In the genomic region with DNA sequence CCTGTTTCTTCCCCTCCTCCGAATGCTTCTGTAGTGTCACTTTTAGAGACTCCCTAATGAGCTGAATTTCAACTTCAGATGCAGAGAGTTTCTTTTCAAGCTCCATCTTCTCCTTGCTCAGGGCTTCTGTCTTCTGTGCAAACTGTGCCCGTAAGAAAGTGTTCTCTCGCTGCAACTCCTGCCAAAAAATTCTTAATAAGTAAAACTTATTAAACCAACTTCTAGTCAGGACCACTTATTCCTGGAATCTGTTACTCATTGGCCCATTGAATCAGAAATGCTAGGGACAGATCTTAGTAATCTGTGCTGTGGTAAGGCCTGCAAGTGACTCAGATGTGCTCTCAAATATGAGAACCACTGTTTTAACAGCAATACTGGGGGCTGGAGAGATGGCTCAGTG, we compare ENCODE assay signal across 32 mouse cellular contexts. TPM values are rescaled to one million over a fixed set of nuclear protein-coding genes. Genes with fewer than 3 reads are reported as not detected.
A peak's percentile ranks its signal among the peaks of the same experiment; 100 is the strongest.
DNase-seq lines count a peak whose midpoint lies in the region; TF ChIP-seq lines count a peak whose summit lies in the region.
"Had no signal": no experiment of that assay in that cellular context is flagged by ENCODE, and none has a peak within 500 bp of the region (broad histone marks: within the 10 kb centered on the region; RNA-seq: fewer than 3 reads in every experiment).

No protein-coding gene starts in this region.

- peaks cover 19% of the 10 kb centered on the region for H3K4me1 ChIP-seq in liver, adult 2 months (ENCODE audit: control insufficient read depth, insufficient read depth, low read length)
- H3K4me1 ChIP-seq: embryonic facial prominence, embryonic 12.5 days; forebrain, embryonic 10.5 days; forebrain, embryonic 12.5 days had no signal

- H3K9ac ChIP-seq in liver, adult 2 months (ENCODE audit: low read depth, low read length): peak overlapping the region; percentile 72
- H3K9ac ChIP-seq: embryonic facial prominence, embryonic 12.5 days; forebrain, embryonic 12.5 days had no signal

- peaks cover 8% of the 10 kb centered on the region; the same call in 1 of the 2 replicates for H3K79me2 ChIP-seq in liver, adult 2 months (ENCODE audit: control insufficient read depth, insufficient read depth, low read length)

- 0 out of 2 replicates have a peak overlapping the region, but pooled peaks have one; percentile 5 for H3K4me3 ChIP-seq in gastrocnemius, adult 2 months
- peak overlapping the region; percentile 45; the same call in 1 of the 2 replicates for H3K4me3 ChIP-seq in liver, adult 2 months (ENCODE audit: insufficient read depth, low read depth, low read length)
- H3K4me3 ChIP-seq: embryonic facial prominence, embryonic 10.5 days; embryonic facial prominence, embryonic 12.5 days; erythroblast, embryonic 14.5 days; forebrain, embryonic 10.5 days; forebrain, embryonic 12.5 days had no signal

- no peak for TF ChIP-seq CTCF in gastrocnemius, adult 2 months (IDR thresholded peaks at IDR 0.05)
- TF ChIP-seq CTCF in liver, adult 2 months (IDR thresholded peaks at IDR 0.05; ENCODE audit: low read depth, low read length): no peak

- peak overlapping the region; percentile 92 for H3K27ac ChIP-seq in gastrocnemius, adult 2 months
- H3K27ac ChIP-seq in liver, adult 2 months (replicated peaks; ENCODE audit: insufficient read depth, low read depth, low read length): peak overlapping the region; percentile 75
- H3K27ac ChIP-seq: embryonic facial prominence, embryonic 10.5 days; embryonic facial prominence, embryonic 12.5 days; forebrain, embryonic 10.5 days; forebrain, embryonic 12.5 days had no signal

- WGBS in liver, adult 2 months: 34% methylated on average over 3 of the region's 3 CpGs

- intact Hi-C loops in gastrocnemius, adult 2 months (cut with DNase I): no loop called here

- H3K27me3 ChIP-seq in liver, adult 2 months (ENCODE audit: control insufficient read depth, insufficient read depth, low read length): no peaks in the 10 kb centered on the region
- H3K27me3 ChIP-seq: CH12.LX; embryonic facial prominence, embryonic 12.5 days; forebrain, embryonic 12.5 days had no signal

- DNase-seq in gastrocnemius, adult 2 months: no peak
- DNase-seq in gastrocnemius, adult 8-10 months (ENCODE audit: low spot score in 2 of 2): no peak
- peak; percentile 31 to 54 for DNase-seq in kidney, adult 8-10 months
- no peak for DNase-seq in kidney, postnatal 4 days
- DNase-seq in liver, adult 2 months (ENCODE audit: extremely low read depth, low read depth, low spot score): peak; percentile 53
- no peak for DNase-seq in liver
- peak; percentile 40 for DNase-seq in NIH3T3 (ENCODE audit: low read depth)
- no peak for DNase-seq in heart, adult 18-20 months
- DNase-seq: adrenal gland, adult 2 months; adrenal gland, postnatal 10 days; adrenal gland, postnatal 25 days; B cell, adult 2 months; cerebellum, adult 11 months; cerebellum, adult 18-20 months; cerebellum, adult 8-10 months; cerebellum, adult 9-11 months; cerebellum, postnatal 14 days; cerebellum, postnatal 36 days; embryo, embryonic 11 days had no signal

- H3K36me3 ChIP-seq in liver, adult 2 months (ENCODE audit: control insufficient read depth, insufficient read depth, low read length): peaks cover 49% of the 10 kb centered on the region

- TF ChIP-seq POLR2A in liver, adult 2 months (IDR thresholded peaks at IDR 0.05; ENCODE audit: extremely low read depth, insufficient read depth, low read length): no peak

RNA-seq across cellular contexts. Expression of a gene that starts 23.5 kb away (rescaled TPM):
- total RNA-seq in gastrocnemius, adult 2 months (2021): 10 to 100 TPM; 12.2 to 27.1 TPM
- total RNA-seq in gastrocnemius, adult 8-10 months (2022): 10 to 100 TPM in 3 of 4 experiments, 1 to 10 TPM in 1; 9.0 to 16.5 (median 13.4) TPM
- 6.0 and 10.3 TPM in 2 replicates for total RNA-seq in liver, adult 2 months (2014; rRNA removed)
- 36.6 and 45.0 TPM in 2 replicates for polyA plus RNA-seq in liver, adult 2 months (2012; rRNA removed)
- 10 to 100 TPM; 34.0 to 42.8 TPM for total RNA-seq in heart, adult 18-20 months (2021)

RNA-seq across cellular contexts. Expression of a gene that starts 34.8 kb away (rescaled TPM):
- 10 to 100 TPM; 60.1 to 73.8 TPM for total RNA-seq in gastrocnemius, adult 2 months (2021)
- total RNA-seq in gastrocnemius, adult 8-10 months (2022): 10 to 100 TPM; 46.5 to 67.7 (median 55.8) TPM
- 99.8 and 108 TPM in 2 replicates for total RNA-seq in liver, adult 2 months (2014; rRNA removed)
- 50.5 and 61.5 TPM in 2 replicates for polyA plus RNA-seq in liver, adult 2 months (2012; rRNA removed)
- total RNA-seq in heart, adult 18-20 months (2021): 10 to 100 TPM; 40.4 to 41.9 TPM

RNA-seq across cellular contexts. Expression of a gene that starts 49.7 kb away (rescaled TPM):
- 1 to 10 TPM in 1 of 2 experiments, under 1 TPM in 1; 0.71 to 1.9 TPM for total RNA-seq in gastrocnemius, adult 2 months (2021)
- total RNA-seq in gastrocnemius, adult 8-10 months (2022): 1 to 10 TPM; 1.0 to 2.3 (median 1.9) TPM
- total RNA-seq in liver, adult 2 months (2014; rRNA removed): 0.09 and 0.34 TPM in 2 replicates
- polyA plus RNA-seq in liver, adult 2 months (2012; rRNA removed): 0.66 and 1.2 TPM in 2 replicates
- 1 to 10 TPM; 2.0 to 2.4 TPM for total RNA-seq in heart, adult 18-20 months (2021)

RNA-seq across cellular contexts. Expression of a gene that starts 50.7 kb away (rescaled TPM):
- total RNA-seq in gastrocnemius, adult 2 months (2021): not detected
- not detected for total RNA-seq in gastrocnemius, adult 8-10 months (2022)
- not detected in 2 replicates for total RNA-seq in liver, adult 2 months (2014; rRNA removed)
- polyA plus RNA-seq in liver, adult 2 months (2012; rRNA removed): not detected in 2 replicates
- not detected for total RNA-seq in heart, adult 18-20 months (2021)
- total RNA-seq: adrenal gland, adult 2 months; adrenal gland, postnatal 10 days; adrenal gland, postnatal 25 days; adrenal gland, postnatal 4 days; CH12.LX; common myeloid progenitor, adult 5-6 weeks had no signal
- polyA plus RNA-seq: adrenal gland, adult 2 months; brain, embryonic 14.5 days; CD4-positive, CD25-positive, alpha-beta regulatory T cell, adult 4 months; embryonic facial prominence, embryonic 12.5 days; erythroblast, embryonic 14.5 days; forebrain, embryonic 10.5 days; forebrain, embryonic 12.5 days; forebrain, embryonic 14.5 days; forebrain, embryonic 16.5 days; G1E had no signal

RNA-seq across cellular contexts. Expression of a gene that starts 57.2 kb away (rescaled TPM):
- total RNA-seq in gastrocnemius, adult 2 months (2021): under 1 TPM in 1 of 2 experiments, not detected in 1; 0.71 TPM
- under 1 TPM in 1 of 4 experiments, not detected in 3; 0.85 TPM for total RNA-seq in gastrocnemius, adult 8-10 months (2022)
- 20.0 and 26.8 TPM in 2 replicates for total RNA-seq in liver, adult 2 months (2014; rRNA removed)
- 7.6 and 10.4 TPM in 2 replicates for polyA plus RNA-seq in liver, adult 2 months (2012; rRNA removed)
- total RNA-seq in heart, adult 18-20 months (2021): 10 to 100 TPM in 1 of 2 experiments, 1 to 10 TPM in 1; 5.8 to 20.9 TPM

Comparison
In these comparisons a context has a peak if more than half of its experiments do, and no peak if none do; other contexts are left out.
1. DNase-seq: peak in kidney, adult 8-10 months (2 of 2), liver, adult 2 months (single experiment) and NIH3T3 (single experiment); none in gastrocnemius, adult 2 months (single experiment), gastrocnemius, adult 8-10 months (0 of 2), kidney, postnatal 4 days (0 of 2), liver (single experiment) and heart, adult 18-20 months (0 of 2).